Comparison of ENCODE assay signal across 17 mouse cellular contexts in the genomic region with DNA sequence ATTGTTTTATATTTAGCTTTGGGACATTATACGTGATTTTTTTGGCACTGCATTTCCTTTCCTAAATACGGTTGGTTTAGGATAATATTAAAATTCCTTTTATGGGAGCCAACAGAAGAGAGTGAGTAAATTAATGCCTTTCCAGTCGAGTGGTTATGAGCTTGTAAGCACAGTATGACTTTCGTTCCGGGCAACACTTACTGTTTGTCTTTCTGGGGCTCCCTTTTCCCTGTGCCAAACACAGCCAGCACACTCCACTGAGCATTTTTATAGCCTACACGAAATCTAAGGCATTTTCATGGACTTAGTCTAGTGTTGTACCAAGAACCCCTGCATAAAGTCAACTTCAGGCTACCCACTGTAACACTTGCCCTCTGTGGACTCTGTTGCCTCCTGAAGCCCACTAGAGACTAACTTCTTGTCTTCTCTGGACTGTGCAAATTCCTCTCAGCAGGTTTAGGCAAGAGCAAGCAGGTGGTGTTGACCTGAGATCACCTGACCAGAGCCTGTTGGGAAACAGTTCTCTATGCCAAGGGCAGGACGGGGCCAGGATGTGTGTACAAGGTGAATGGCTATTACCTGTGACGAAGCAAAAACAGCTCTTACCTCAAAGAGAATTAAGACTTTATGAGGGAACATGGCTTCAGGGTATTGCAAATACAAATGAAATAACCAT. TPM values are rescaled to one million over a fixed set of nuclear protein-coding genes. Genes with fewer than 3 reads are reported as not detected.
DNase-seq lines count a peak whose midpoint lies in the region; ATAC-seq and TF ChIP-seq lines count a peak whose summit lies in the region.
"Had no signal": no experiment of that assay in that cellular context is flagged by ENCODE, and none has a peak within 500 bp of the region (broad histone marks: within the 10 kb centered on the region; RNA-seq: fewer than 3 reads in every experiment).

No protein-coding gene starts in this region.

- TF ChIP-seq CTCF in kidney, postnatal 0 days (IDR thresholded peaks at IDR 0.05; ENCODE audit: low read depth), result no peak

- no peak overlapping the region; the same call in 1 of the 2 replicates for H3K27ac ChIP-seq in kidney, embryonic 14.5 days (ENCODE audit: low read depth, low read length)
- H3K27ac ChIP-seq in intestine, embryonic 15.5 days, result no peak overlapping the region
- H3K27ac ChIP-seq in kidney, postnatal 0 days, result peak overlapping the region; percentile 71
- no peak overlapping the region for H3K27ac ChIP-seq in embryonic facial prominence, embryonic 10.5 days (replicated peaks)
- H3K27ac ChIP-seq in forebrain, embryonic 12.5 days, result no peak overlapping the region
- H3K27ac ChIP-seq: hindbrain, embryonic 10.5 days; midbrain, embryonic 10.5 days; neural tube, embryonic 13.5 days had no signal

- H3K9me3 ChIP-seq in kidney, embryonic 14.5 days (ENCODE audit: control insufficient read depth, low read length), result no peaks in the 10 kb centered on the region
- H3K9me3 ChIP-seq in intestine, embryonic 15.5 days, result no peaks in the 10 kb centered on the region
- no peaks in the 10 kb centered on the region for H3K9me3 ChIP-seq in kidney, postnatal 0 days (replicated peaks; ENCODE audit: low read length)
- no peaks in the 10 kb centered on the region for H3K9me3 ChIP-seq in embryonic facial prominence, embryonic 10.5 days
- H3K9me3 ChIP-seq in forebrain, embryonic 12.5 days, result no peaks in the 10 kb centered on the region
- H3K9me3 ChIP-seq: hindbrain, embryonic 10.5 days; midbrain, embryonic 10.5 days; neural tube, embryonic 13.5 days had no signal

- ATAC-seq in kidney, embryonic 14.5 days (ENCODE audit: low FRiP score, low TSS enrichment), result no peak
- ATAC-seq in intestine, embryonic 15.5 days, result 0 out of 2 replicates have a peak, but pooled peaks have one; percentile 21
- ATAC-seq in kidney, postnatal 0 days (replicated peaks; ENCODE audit: low FRiP score, low read depth), result peak; percentile 79
- no peak for ATAC-seq in forebrain, embryonic 12.5 days (ENCODE audit: low FRiP score)
- ATAC-seq: activated CD4-positive, CD25-positive, alpha-beta regulatory T cell, adult 4 months had no signal

- H3K27me3 ChIP-seq in kidney, embryonic 14.5 days (ENCODE audit: control insufficient read depth, insufficient read depth, low read length), result no peaks in the 10 kb centered on the region
- no peaks in the 10 kb centered on the region for H3K27me3 ChIP-seq in intestine, embryonic 15.5 days (replicated peaks)
- no peaks in the 10 kb centered on the region for H3K27me3 ChIP-seq in kidney, postnatal 0 days (ENCODE audit: insufficient read depth, low read length)
- H3K27me3 ChIP-seq in embryonic facial prominence, embryonic 10.5 days (replicated peaks; ENCODE audit: low read depth, poor library complexity, severe bottlenecking), result no peaks in the 10 kb centered on the region
- H3K27me3 ChIP-seq in forebrain, embryonic 12.5 days, result no peaks in the 10 kb centered on the region
- H3K27me3 ChIP-seq: neural tube, embryonic 13.5 days had no signal

- H3K4me2 ChIP-seq in kidney, embryonic 14.5 days (replicated peaks; ENCODE audit: low read depth, low read length), result no peak overlapping the region
- H3K4me2 ChIP-seq in intestine, embryonic 15.5 days (replicated peaks), result no peak overlapping the region
- H3K4me2 ChIP-seq in kidney, postnatal 0 days (ENCODE audit: low read length), result no peak overlapping the region
- H3K4me2 ChIP-seq in forebrain, embryonic 12.5 days, result no peak overlapping the region
- H3K4me2 ChIP-seq: lung, embryonic 14.5 days; neural tube, embryonic 13.5 days had no signal

- DNase-seq in kidney, adult 11 months, result peak; percentile 90
- no peak for DNase-seq in kidney, postnatal 0 days (ENCODE audit: low spot score)
- peak; percentile 71 for DNase-seq in lung, postnatal 25 days (ENCODE audit: low spot score)
- DNase-seq in thymus, postnatal 14 days, result no peak
- no peak for DNase-seq in embryonic facial prominence, embryonic 10.5 days (ENCODE audit: low spot score)
- DNase-seq: cerebellum, postnatal 25 days; layer of hippocampus, adult 9-11 months; lung, embryonic 14.5 days; thymus, postnatal 25 days had no signal

- no peak overlapping the region for H3K9ac ChIP-seq in kidney, embryonic 14.5 days (ENCODE audit: low read depth, low read length)
- no peak overlapping the region for H3K9ac ChIP-seq in intestine, embryonic 15.5 days
- no peak overlapping the region for H3K9ac ChIP-seq in kidney, postnatal 0 days (ENCODE audit: low read depth, low read length)
- H3K9ac ChIP-seq in forebrain, embryonic 12.5 days, result no peak overlapping the region
- H3K9ac ChIP-seq: lung, embryonic 14.5 days; neural tube, embryonic 13.5 days had no signal

- no peak overlapping the region for H3K4me3 ChIP-seq in kidney, embryonic 14.5 days (ENCODE audit: low read length)
- H3K4me3 ChIP-seq in intestine, embryonic 15.5 days (replicated peaks), result no peak overlapping the region
- no peak overlapping the region for H3K4me3 ChIP-seq in kidney, postnatal 0 days (replicated peaks; ENCODE audit: low read depth, low read length)
- H3K4me3 ChIP-seq in embryonic facial prominence, embryonic 10.5 days, result no peak overlapping the region
- no peak overlapping the region for H3K4me3 ChIP-seq in forebrain, embryonic 12.5 days (replicated peaks)
- H3K4me3 ChIP-seq: erythroblast, embryonic 14.5 days; hindbrain, embryonic 10.5 days; midbrain, embryonic 10.5 days; neural tube, embryonic 13.5 days had no signal

- no peaks in the 10 kb centered on the region for H3K36me3 ChIP-seq in kidney, embryonic 14.5 days (ENCODE audit: control insufficient read depth, insufficient read depth, low read length)
- no peaks in the 10 kb centered on the region for H3K36me3 ChIP-seq in intestine, embryonic 15.5 days
- no peaks in the 10 kb centered on the region for H3K36me3 ChIP-seq in kidney, postnatal 0 days (ENCODE audit: insufficient read depth, low read length)
- H3K36me3 ChIP-seq in embryonic facial prominence, embryonic 10.5 days (replicated peaks), result no peaks in the 10 kb centered on the region
- no peaks in the 10 kb centered on the region for H3K36me3 ChIP-seq in forebrain, embryonic 12.5 days (replicated peaks)
- H3K36me3 ChIP-seq: hindbrain, embryonic 10.5 days; midbrain, embryonic 10.5 days; neural tube, embryonic 13.5 days had no signal

- no peaks in the 10 kb centered on the region for H3K4me1 ChIP-seq in kidney, embryonic 14.5 days (ENCODE audit: control insufficient read depth, insufficient read depth, low read length)
- H3K4me1 ChIP-seq in intestine, embryonic 15.5 days (replicated peaks), result no peaks in the 10 kb centered on the region
- H3K4me1 ChIP-seq in kidney, postnatal 0 days (replicated peaks; ENCODE audit: insufficient read depth, low read length), result no peaks in the 10 kb centered on the region
- peaks cover 15% of the 10 kb centered on the region for H3K4me1 ChIP-seq in embryonic facial prominence, embryonic 10.5 days
- peaks cover 9% of the 10 kb centered on the region for H3K4me1 ChIP-seq in forebrain, embryonic 12.5 days

- 70% methylated on average over 8 of the region's 8 CpGs for WGBS in kidney, embryonic 14.5 days
- WGBS in intestine, embryonic 15.5 days, result 76% methylated on average over 8 of the region's 8 CpGs
- 54% methylated on average over 8 of the region's 8 CpGs for WGBS in kidney, postnatal 0 days
- WGBS in embryonic facial prominence, embryonic 10.5 days, result 86% methylated on average over 8 of the region's 8 CpGs
- WGBS in forebrain, embryonic 12.5 days, result 79% methylated on average over 8 of the region's 8 CpGs

RNA-seq across cellular contexts. Expression of a gene that starts 18.8 kb away (rescaled TPM):
- 838 and 851 TPM in 2 replicates for polyA plus RNA-seq in kidney, embryonic 14.5 days (2014; fragmentation: Nextera tagmentation; extraction: Ambion mirVana)
- polyA plus RNA-seq in intestine, embryonic 15.5 days (2015; fragmentation: Nextera tagmentation; extraction: Ambion mirVana), result 996 and 1,065 TPM in 2 replicates
- 1,543 and 1,561 TPM in 2 replicates for polyA plus RNA-seq in kidney, postnatal 0 days (2015; fragmentation: Nextera tagmentation; extraction: Ambion mirVana)
- 764 and 848 TPM in 2 replicates for polyA plus RNA-seq in embryonic facial prominence, embryonic 10.5 days (2016; fragmentation: Nextera tagmentation; extraction: Ambion mirVana)
- polyA plus RNA-seq in forebrain, embryonic 12.5 days (2016; fragmentation: Nextera tagmentation; extraction: Ambion mirVana), result 694 and 710 TPM in 2 replicates

RNA-seq across cellular contexts. Expression of a gene that starts 59.4 kb away (rescaled TPM):
- 114 and 127 TPM in 2 replicates for polyA plus RNA-seq in kidney, embryonic 14.5 days (2014; fragmentation: Nextera tagmentation; extraction: Ambion mirVana)
- polyA plus RNA-seq in intestine, embryonic 15.5 days (2015; fragmentation: Nextera tagmentation; extraction: Ambion mirVana), result 103 and 115 TPM in 2 replicates
- polyA plus RNA-seq in kidney, postnatal 0 days (2015; fragmentation: Nextera tagmentation; extraction: Ambion mirVana), result 157 and 163 TPM in 2 replicates
- 126 and 130 TPM in 2 replicates for polyA plus RNA-seq in embryonic facial prominence, embryonic 10.5 days (2016; fragmentation: Nextera tagmentation; extraction: Ambion mirVana)
- polyA plus RNA-seq in forebrain, embryonic 12.5 days (2016; fragmentation: Nextera tagmentation; extraction: Ambion mirVana), result 120 and 122 TPM in 2 replicates

RNA-seq across cellular contexts. Expression of a gene that starts 59.6 kb away (rescaled TPM):
- 24.7 and 38.1 TPM in 2 replicates for polyA plus RNA-seq in kidney, embryonic 14.5 days (2014; fragmentation: Nextera tagmentation; extraction: Ambion mirVana)
- polyA plus RNA-seq in intestine, embryonic 15.5 days (2015; fragmentation: Nextera tagmentation; extraction: Ambion mirVana), result 27.2 and 28.6 TPM in 2 replicates
- polyA plus RNA-seq in kidney, postnatal 0 days (2015; fragmentation: Nextera tagmentation; extraction: Ambion mirVana), result 22.5 and 26.4 TPM in 2 replicates
- polyA plus RNA-seq in embryonic facial prominence, embryonic 10.5 days (2016; fragmentation: Nextera tagmentation; extraction: Ambion mirVana), result 34.1 and 35.4 TPM in 2 replicates
- 33.0 and 33.5 TPM in 2 replicates for polyA plus RNA-seq in forebrain, embryonic 12.5 days (2016; fragmentation: Nextera tagmentation; extraction: Ambion mirVana)

Comparison
In these comparisons a context has a peak if more than half of its experiments do, and no peak if none do; other contexts are left out.
1. DNase-seq: peak in kidney, adult 11 months (single experiment) and lung, postnatal 25 days (single experiment); none in kidney, postnatal 0 days (single experiment), thymus, postnatal 14 days (single experiment) and embryonic facial prominence, embryonic 10.5 days (single experiment).
2. ATAC-seq: peak in intestine, embryonic 15.5 days (single experiment) and kidney, postnatal 0 days (single experiment); none in kidney, embryonic 14.5 days (single experiment) and forebrain, embryonic 12.5 days (single experiment).